Mouse (Mus musculus) neural tube, embryonic 12.5 days (tissue): ENCODE measurements around the gene Lhx2. TPM values are rescaled to one million over a fixed set of nuclear protein-coding genes. Genes with fewer than 3 reads are reported as not detected.

ENCODE experiments used
- ATAC-seq: fragments of 200-750 bp; cut with Nextera tagmentation; 2 replicates; pipeline ENCODE4 v1.8.0; 2017; ENCODE audit warnings: low read depth, mild to moderate bottlenecking, moderate TSS enrichment, moderate library complexity; ENCODE audit not compliant: low FRiP score
- H3K27ac ChIP-seq: fragments of 300-500 bp; sonication (generic); 2 replicates; pipeline ENCODE4 v1.5.1; 2016
- H3K27me3 ChIP-seq: fragments of 300-500 bp; sonication (generic); replicated peaks from 2 replicates; pipeline ENCODE4 v1.6.1; 2016; ENCODE audit warnings: mild to moderate bottlenecking
- H3K36me3 ChIP-seq: fragments of 300-500 bp; sonication (generic); 2 replicates; pipeline ENCODE4 v1.6.1; 2016; ENCODE audit warnings: mild to moderate bottlenecking
- H3K4me1 ChIP-seq: fragments of 300-500 bp; sonication (generic); 2 replicates; pipeline ENCODE4 v1.6.1; 2016
- H3K4me2 ChIP-seq: fragments of 300-500 bp; sonication (generic); replicated peaks from 2 replicates; pipeline ENCODE4 v1.6.1; 2016; ENCODE audit warnings: mild to moderate bottlenecking
- H3K4me3 ChIP-seq: fragments of 300-500 bp; sonication (generic); 2 replicates; pipeline ENCODE4 v1.5.1; 2016
- H3K9ac ChIP-seq: fragments of 300-500 bp; sonication (generic); 2 replicates; pipeline ENCODE4 v1.6.1; 2016; ENCODE audit warnings: mild to moderate bottlenecking
- H3K9me3 ChIP-seq: fragments of 300-500 bp; sonication (generic); 2 replicates; pipeline ENCODE4 v1.6.1; 2016; ENCODE audit warnings: mild to moderate bottlenecking
- WGBS: fragments of 180-500 bp; shearing (Covaris S2); methylation state at CpG from one replicate; pipeline ENCODE4 v1.1.7; 2016; 5-methylcytosine and 5-hydroxymethylcytosine counted together
- polyA plus RNA-seq: library from polyadenylated mRNA; unstranded; fragments of >200 nt; fragmentation: Nextera tagmentation; extraction: Ambion mirVana; gene quantifications from 2 replicates; pipeline ENCODE4 v1.2.1, GENCODE M21; 2016

Gene Lhx2
- polyA plus RNA-seq, 1 experiment from 2014 or later: 7.5 TPM

GRCm38 (mm10) chr2:38348660-38349420, 9.8 kb downstream of the Lhx2 start:
- Histone ChIP-seq H3K36me3 (no peaks in the 10 kb centered on the region), H3K9ac (no peak overlapping the region), H3K4me3 (0 out of 2 replicates have a peak overlapping the region, but pooled peaks have one; percentile 25), H3K4me2 (peak overlapping the region; percentile 57), H3K27ac (no peak overlapping the region), H3K9me3 (no peaks in the 10 kb centered on the region), H3K27me3 (peaks cover 100% of the 10 kb centered on the region), H3K4me1 (peaks cover 37% of the 10 kb centered on the region)
- under 1% methylated on average over 19 of the region's 19 CpGs for WGBS
- ATAC-seq: no peak

GRCm38 (mm10) chr2:38349447-38350350, 10.6 kb downstream of the Lhx2 start:
- Histone ChIP-seq H3K27ac (no peak overlapping the region), H3K36me3 (no peaks in the 10 kb centered on the region), H3K9ac (no peak overlapping the region), H3K27me3 (peaks cover 100% of the 10 kb centered on the region), H3K9me3 (no peaks in the 10 kb centered on the region), H3K4me1 (peaks cover 41% of the 10 kb centered on the region), H3K4me3 (no peak overlapping the region), H3K4me2 (peak overlapping the region; percentile 60; the same call in 1 of the 2 replicates)
- no peak for ATAC-seq
- WGBS: 2% methylated on average over 12 of the region's 12 CpGs

- Histone ChIP-seq H3K27ac (no peak overlapping the region), H3K27me3 (peaks cover 100% of the 10 kb centered on the region), H3K36me3 (no peaks in the 10 kb centered on the region), H3K9me3 (no peaks in the 10 kb centered on the region), H3K4me1 (peaks cover 41% of the 10 kb centered on the region), H3K9ac (no peak overlapping the region), H3K4me2 (peak overlapping the region; percentile 60), H3K4me3 (peak overlapping the region; percentile 38; the same call in 1 of the 2 replicates)
- WGBS: under 1% methylated on average over 13 of the region's 13 CpGs
- ATAC-seq: peak; percentile 15; the same call in 1 of the 2 replicates
Measured at GRCm38 (mm10) chr2:38350386-38350785, 11.3 kb downstream of the Lhx2 start.

GRCm38 (mm10) chr2:38350796-38351195, 11.7 kb downstream of the Lhx2 start:
- ATAC-seq: peak; percentile 77
- Histone ChIP-seq H3K27ac (no peak overlapping the region), H3K4me1 (peaks cover 41% of the 10 kb centered on the region), H3K4me3 (peak overlapping the region; percentile 38), H3K4me2 (peak overlapping the region; percentile 60), H3K9ac (no peak overlapping the region), H3K27me3 (peaks cover 98% of the 10 kb centered on the region), H3K36me3 (no peaks in the 10 kb centered on the region), H3K9me3 (no peaks in the 10 kb centered on the region)
- WGBS: under 1% methylated on average over 36 of the region's 37 CpGs

- no peak for ATAC-seq
- Histone ChIP-seq H3K9me3 (no peaks in the 10 kb centered on the region), H3K36me3 (no peaks in the 10 kb centered on the region), H3K9ac (peak overlapping the region; percentile 45), H3K27me3 (peaks cover 98% of the 10 kb centered on the region), H3K27ac (no peak overlapping the region), H3K4me2 (peak overlapping the region; percentile 60), H3K4me3 (peak overlapping the region; percentile 38), H3K4me1 (peaks cover 44% of the 10 kb centered on the region)
- 1% methylated on average over 56 of the region's 57 CpGs for WGBS
Measured at GRCm38 (mm10) chr2:38351641-38352320, 12.7 kb downstream of the Lhx2 start.

- Histone ChIP-seq H3K9me3 (no peaks in the 10 kb centered on the region), H3K27me3 (peaks cover 98% of the 10 kb centered on the region), H3K4me3 (peak overlapping the region; percentile 38), H3K4me1 (peaks cover 45% of the 10 kb centered on the region), H3K36me3 (no peaks in the 10 kb centered on the region), H3K4me2 (peak overlapping the region; percentile 60; the same call in 1 of the 2 replicates), H3K27ac (no peak overlapping the region), H3K9ac (0 out of 2 replicates have a peak overlapping the region, but pooled peaks have one; percentile 14)
- no peak for ATAC-seq
- WGBS: under 1% methylated on average over 21 of the region's 21 CpGs
Measured at GRCm38 (mm10) chr2:38352321-38353007, 13.4 kb downstream of the Lhx2 start.

GRCm38 (mm10) chr2:38353008-38353379, 13.9 kb downstream of the Lhx2 start:
- no peak overlapping the region for H3K9ac ChIP-seq
- H3K4me1 ChIP-seq: peaks cover 39% of the 10 kb centered on the region
- H3K36me3 ChIP-seq: no peaks in the 10 kb centered on the region
- peaks cover 98% of the 10 kb centered on the region for H3K27me3 ChIP-seq
- H3K9me3 ChIP-seq: no peaks in the 10 kb centered on the region
- no peak overlapping the region for H3K27ac ChIP-seq
- 1% methylated on average over 10 of the region's 10 CpGs for WGBS
- no peak overlapping the region for H3K4me3 ChIP-seq
- ATAC-seq: no peak
- H3K4me2 ChIP-seq: no peak overlapping the region

- Histone ChIP-seq H3K9me3 (no peaks in the 10 kb centered on the region), H3K4me2 (no peak overlapping the region), H3K27me3 (peaks cover 98% of the 10 kb centered on the region), H3K4me3 (no peak overlapping the region), H3K27ac (no peak overlapping the region), H3K36me3 (no peaks in the 10 kb centered on the region), H3K9ac (no peak overlapping the region), H3K4me1 (peaks cover 33% of the 10 kb centered on the region)
- WGBS: 8% methylated on average over 4 of the region's 4 CpGs
- ATAC-seq: no peak
Measured at GRCm38 (mm10) chr2:38353664-38354063, 14.6 kb downstream of the Lhx2 start.

- H3K27ac ChIP-seq: no peak overlapping the region
Measured at GRCm38 (mm10) chr2:38354179-38354716, 15.2 kb downstream of the Lhx2 start.

GRCm38 (mm10) chr2:38354717-38355510, 15.8 kb downstream of the Lhx2 start:
- H3K4me3 ChIP-seq: no peak overlapping the region; the same call in 1 of the 2 replicates
- no peak overlapping the region for H3K9ac ChIP-seq
- peaks cover 32% of the 10 kb centered on the region for H3K4me1 ChIP-seq
- no peak for ATAC-seq
- under 1% methylated on average over 34 of the region's 34 CpGs for WGBS
- peaks cover 98% of the 10 kb centered on the region for H3K27me3 ChIP-seq
- no peak overlapping the region for H3K27ac ChIP-seq
- H3K4me2 ChIP-seq: peak overlapping the region; percentile 18; the same call in 1 of the 2 replicates
- H3K9me3 ChIP-seq: no peaks in the 10 kb centered on the region
- no peaks in the 10 kb centered on the region for H3K36me3 ChIP-seq

More at GRCm38 (mm10) chr2:38354179-38354716, 15.2 kb downstream of the Lhx2 start:
- peak overlapping the region; percentile 18; the same call in 1 of the 2 replicates for H3K4me2 ChIP-seq
- H3K4me3 ChIP-seq: no peak overlapping the region; the same call in 1 of the 2 replicates
- H3K4me1 ChIP-seq: peaks cover 32% of the 10 kb centered on the region
- H3K9me3 ChIP-seq: no peaks in the 10 kb centered on the region
- no peak overlapping the region for H3K9ac ChIP-seq
- H3K36me3 ChIP-seq: no peaks in the 10 kb centered on the region
- whole genome bisulfite sequencing: 2% methylated on average over 22 of the region's 22 CpGs
- no peak for ATAC-seq
- peaks cover 98% of the 10 kb centered on the region for H3K27me3 ChIP-seq
